In genomic region chr12:36028968-36029645, GRCm38 (mm10) we compare ENCODE assay signal across 13 mouse cellular contexts. TPM values are rescaled to one million over a fixed set of nuclear protein-coding genes. Genes with fewer than 3 reads are reported as not detected.
DNase-seq lines count a peak whose midpoint lies in the region; ATAC-seq and TF ChIP-seq lines count a peak whose summit lies in the region.
"Had no signal": no experiment of that assay in that cellular context is flagged by ENCODE, and none has a peak within 500 bp of the region (broad histone marks: within the 10 kb centered on the region; RNA-seq: fewer than 3 reads in every experiment).

No protein-coding gene starts in this region.

- peak in 1 of 2 experiments; percentile 40 for DNase-seq in left cerebral cortex, adult 2 months (ENCODE audit: extremely low spot score in 1 of 2, low spot score in 2 of 2)
- DNase-seq in left cerebral cortex, adult 11 months (ENCODE audit: low spot score): no peak
- DNase-seq in thymus, postnatal 25 days: peak; percentile 20
- DNase-seq in thymus, adult 18-20 months: no peak
- no peak for DNase-seq in stomach, postnatal 0 days (ENCODE audit: low spot score)
- DNase-seq in cerebellum, adult 18-20 months: no peak
- DNase-seq: gastrocnemius, postnatal 10 days; kidney, postnatal 4 days had no signal

- peaks cover 3% of the 10 kb centered on the region; the same call in 1 of the 2 replicates for H3K9me3 ChIP-seq in forebrain, embryonic 16.5 days (ENCODE audit: control insufficient read depth, low read length)
- H3K9me3 ChIP-seq in forebrain, embryonic 12.5 days: no peaks in the 10 kb centered on the region; the same call in 1 of the 2 replicates
- no peaks in the 10 kb centered on the region for H3K9me3 ChIP-seq in stomach, postnatal 0 days (ENCODE audit: control insufficient read depth, low read length)
- H3K9me3 ChIP-seq: embryonic facial prominence, embryonic 13.5 days had no signal

- TF ChIP-seq CTCF in left cerebral cortex, adult 2 months (IDR thresholded peaks at IDR 0.05): no peak
- TF ChIP-seq CTCF in stomach, postnatal 0 days (IDR thresholded peaks at IDR 0.05; ENCODE audit: low read depth): no peak

- H3K27ac ChIP-seq in forebrain, embryonic 16.5 days (ENCODE audit: low read length): no peak overlapping the region
- no peak overlapping the region for H3K27ac ChIP-seq in forebrain, embryonic 12.5 days
- H3K27ac ChIP-seq in left cerebral cortex, adult 2 months: peak overlapping the region; percentile 76
- 0 out of 2 replicates have a peak overlapping the region, but pooled peaks have one; percentile 45 for H3K27ac ChIP-seq in stomach, postnatal 0 days (replicated peaks)
- H3K27ac ChIP-seq: embryonic facial prominence, embryonic 13.5 days; hindbrain, embryonic 14.5 days; liver, embryonic 14.5 days had no signal

- WGBS in forebrain, embryonic 16.5 days: 81% methylated on average over 5 of the region's 5 CpGs
- WGBS in forebrain, embryonic 12.5 days: 69% methylated on average over 5 of the region's 5 CpGs
- 41% methylated on average over 5 of the region's 5 CpGs for WGBS in stomach, postnatal 0 days

- peaks cover 3% of the 10 kb centered on the region for H3K4me1 ChIP-seq in forebrain, embryonic 16.5 days (replicated peaks; ENCODE audit: control insufficient read depth, insufficient read depth, low read length)
- peaks cover 4% of the 10 kb centered on the region; the same call in 1 of the 2 replicates for H3K4me1 ChIP-seq in forebrain, embryonic 12.5 days
- no peaks in the 10 kb centered on the region for H3K4me1 ChIP-seq in stomach, postnatal 0 days (replicated peaks; ENCODE audit: control insufficient read depth, insufficient read depth)
- H3K4me1 ChIP-seq: embryonic facial prominence, embryonic 13.5 days had no signal

- intact Hi-C loops in left cerebral cortex, adult 2 months (cut with DNase I): loop anchor here (1.0 to 5.0 kb wide), 3 partner anchors 11 to 83 kb away; no protein-coding TSS in a partner anchor

- no peak overlapping the region for H3K4me3 ChIP-seq in forebrain, embryonic 16.5 days (replicated peaks; ENCODE audit: low read length)
- no peak overlapping the region for H3K4me3 ChIP-seq in forebrain, embryonic 12.5 days (replicated peaks)
- H3K4me3 ChIP-seq in left cerebral cortex, adult 2 months: no peak overlapping the region
- H3K4me3 ChIP-seq in stomach, postnatal 0 days (ENCODE audit: low read depth, low read length): no peak overlapping the region
- H3K4me3 ChIP-seq: embryonic facial prominence, embryonic 13.5 days had no signal

- H3K36me3 ChIP-seq in forebrain, embryonic 16.5 days (ENCODE audit: control insufficient read depth, insufficient read depth): 0 out of 2 replicates have a peak, but pooled peaks cover 3% of the 10 kb centered on the region
- H3K36me3 ChIP-seq in forebrain, embryonic 12.5 days (replicated peaks): peaks cover 4% of the 10 kb centered on the region
- H3K36me3 ChIP-seq in stomach, postnatal 0 days (ENCODE audit: control insufficient read depth, insufficient read depth, low read length): no peaks in the 10 kb centered on the region
- H3K36me3 ChIP-seq: embryonic facial prominence, embryonic 13.5 days had no signal

- peak; percentile 13; the same call in 1 of the 2 replicates for ATAC-seq in forebrain, embryonic 16.5 days
- no peak for ATAC-seq in forebrain, embryonic 12.5 days (ENCODE audit: low FRiP score)
- ATAC-seq in stomach, postnatal 0 days (ENCODE audit: low FRiP score, low TSS enrichment): no peak

- no peak for TF ChIP-seq EP300 in stomach, postnatal 0 days (optimal IDR thresholded peaks at IDR 0.05)

- no peaks in the 10 kb centered on the region for H3K27me3 ChIP-seq in forebrain, embryonic 16.5 days (replicated peaks; ENCODE audit: control insufficient read depth, insufficient read depth, low read length)
- no peaks in the 10 kb centered on the region for H3K27me3 ChIP-seq in forebrain, embryonic 12.5 days
- no peaks in the 10 kb centered on the region for H3K27me3 ChIP-seq in stomach, postnatal 0 days (ENCODE audit: control insufficient read depth, insufficient read depth, low read length)
- H3K27me3 ChIP-seq: embryonic facial prominence, embryonic 13.5 days had no signal

- no peak overlapping the region for H3K4me2 ChIP-seq in forebrain, embryonic 16.5 days (ENCODE audit: low read length)
- no peak overlapping the region for H3K4me2 ChIP-seq in forebrain, embryonic 12.5 days
- no peak overlapping the region for H3K4me2 ChIP-seq in stomach, postnatal 0 days (replicated peaks; ENCODE audit: low read depth)
- H3K4me2 ChIP-seq: embryonic facial prominence, embryonic 13.5 days; hindbrain, embryonic 14.5 days had no signal

- H3K9ac ChIP-seq in forebrain, embryonic 16.5 days (replicated peaks; ENCODE audit: low read depth, low read length): no peak overlapping the region
- H3K9ac ChIP-seq in forebrain, embryonic 12.5 days: no peak overlapping the region
- H3K9ac ChIP-seq in stomach, postnatal 0 days (ENCODE audit: low read length): no peak overlapping the region
- H3K9ac ChIP-seq: embryonic facial prominence, embryonic 13.5 days; hindbrain, embryonic 14.5 days; liver, embryonic 14.5 days had no signal

RNA-seq across cellular contexts. Expression of gene Tspan13, which starts 13.2 kb away (rescaled TPM):
- 295 and 340 TPM in 2 replicates for polyA plus RNA-seq in forebrain, embryonic 16.5 days (2015; fragmentation: Nextera tagmentation; extraction: Ambion mirVana)
- 236 and 244 TPM in 2 replicates for polyA plus RNA-seq in forebrain, embryonic 12.5 days (2016; fragmentation: Nextera tagmentation; extraction: Ambion mirVana)
- total RNA-seq in left cerebral cortex, adult 2 months (2021): 100 to 1,000 TPM; 197 to 200 TPM
- polyA plus RNA-seq in stomach, postnatal 0 days (2015; fragmentation: Nextera tagmentation; extraction: Ambion mirVana): 121 and 129 TPM in 2 replicates

RNA-seq across cellular contexts. Expression of gene Agr2, which starts 36.4 kb away (rescaled TPM):
- not detected in 2 replicates for polyA plus RNA-seq in forebrain, embryonic 16.5 days (2015; fragmentation: Nextera tagmentation; extraction: Ambion mirVana)
- 0.33 and 0.36 TPM in 2 replicates for polyA plus RNA-seq in forebrain, embryonic 12.5 days (2016; fragmentation: Nextera tagmentation; extraction: Ambion mirVana)
- not detected for total RNA-seq in left cerebral cortex, adult 2 months (2021)
- polyA plus RNA-seq in stomach, postnatal 0 days (2015; fragmentation: Nextera tagmentation; extraction: Ambion mirVana): 1,362 and 1,533 TPM in 2 replicates
- total RNA-seq: gastrocnemius, postnatal 10 days had no signal
- polyA plus RNA-seq: hindbrain, embryonic 14.5 days had no signal

Comparison
In these comparisons a context has a peak if more than half of its experiments do, and no peak if none do; other contexts are left out.
1. H3K27ac ChIP-seq: peak in left cerebral cortex, adult 2 months (single experiment) and stomach, postnatal 0 days (single experiment); none in forebrain, embryonic 16.5 days (single experiment) and forebrain, embryonic 12.5 days (single experiment).
2. RNA of gene Agr2, which starts 36.4 kb away (polyA plus RNA-seq): 1,362 to 1,533 TPM in stomach, postnatal 0 days; 0.33 to 0.36 TPM in forebrain, embryonic 12.5 days and not detected in forebrain, embryonic 16.5 days; every median in the first group is over 1,000 times any median in the second.